Mouse (Mus musculus) adrenal gland, adult (tissue): Measurements from ENCODE around the gene Ccdc87.
"Not testable (repeated sequence)": the region's sequence is repeated elsewhere in the genome, so short reads cannot be mapped to it uniquely, and the experiment has no call there.

Experiments
- DNase-seq, 2 experiments: peaks; one replicate each; pipeline ENCODE4 v3.0.0; 2022 to 2023; ENCODE audit warnings: low spot score in 1 of 2; ENCODE audit not compliant: inconsistent age in 2 of 2

Gene Ccdc87

DNA sequence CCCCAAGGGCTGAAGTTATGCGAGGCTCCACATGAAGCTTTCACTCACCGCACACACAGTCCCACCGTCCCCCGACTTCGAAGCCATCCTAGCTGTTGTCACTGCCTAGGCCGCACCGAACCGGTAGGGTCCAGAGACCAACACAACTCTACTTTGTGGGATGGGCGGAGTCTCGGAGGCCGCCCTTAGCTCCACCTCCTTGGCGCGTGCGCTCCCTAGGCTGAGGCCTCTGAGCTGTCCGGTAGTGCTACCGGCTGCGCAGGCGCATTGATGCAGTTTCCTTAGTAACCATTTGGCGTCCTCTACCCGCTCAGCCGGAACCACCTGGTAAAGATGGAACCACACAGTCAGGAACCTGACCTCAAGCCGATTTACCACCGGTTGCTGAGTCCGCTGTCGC is at the start of gene Ccdc87, which contains the start of gene Ccs:
Ccdc87 (plus strand) TSS at position 218 of the 400 bp plus-strand sequence.
Ccs (minus strand) TSS at position 184 of the 400 bp plus-strand sequence.
- DNase-seq: peak; percentile 97 to 98

DNA sequence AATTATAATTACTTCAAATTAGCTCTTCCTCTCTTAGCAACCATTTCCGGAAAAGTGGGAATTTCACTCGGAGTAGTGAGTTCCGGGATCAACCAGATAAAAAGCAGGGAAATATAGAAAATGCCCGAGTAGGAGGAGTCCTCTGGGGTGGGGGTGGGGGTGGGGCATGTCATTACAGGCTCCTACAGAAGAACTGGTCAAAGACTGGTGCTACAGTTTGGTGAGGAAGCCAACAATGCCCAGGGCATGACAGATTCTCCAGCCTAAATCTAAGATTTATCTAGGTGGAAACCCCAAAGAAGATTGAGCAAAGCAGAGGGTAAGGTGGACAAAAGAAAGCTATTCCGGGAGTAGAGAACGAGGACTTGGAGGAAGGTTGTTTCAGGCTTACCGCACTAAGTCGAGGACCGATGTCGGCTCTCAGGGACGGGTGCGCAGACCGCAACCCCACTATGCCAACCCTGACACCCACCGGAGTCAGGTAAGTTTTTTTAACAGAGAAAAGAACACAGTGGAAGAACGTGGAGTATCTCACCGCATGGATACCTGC is 45.8 kb upstream of the Ccdc87 start:
- DNase-seq: no peak

DNA sequence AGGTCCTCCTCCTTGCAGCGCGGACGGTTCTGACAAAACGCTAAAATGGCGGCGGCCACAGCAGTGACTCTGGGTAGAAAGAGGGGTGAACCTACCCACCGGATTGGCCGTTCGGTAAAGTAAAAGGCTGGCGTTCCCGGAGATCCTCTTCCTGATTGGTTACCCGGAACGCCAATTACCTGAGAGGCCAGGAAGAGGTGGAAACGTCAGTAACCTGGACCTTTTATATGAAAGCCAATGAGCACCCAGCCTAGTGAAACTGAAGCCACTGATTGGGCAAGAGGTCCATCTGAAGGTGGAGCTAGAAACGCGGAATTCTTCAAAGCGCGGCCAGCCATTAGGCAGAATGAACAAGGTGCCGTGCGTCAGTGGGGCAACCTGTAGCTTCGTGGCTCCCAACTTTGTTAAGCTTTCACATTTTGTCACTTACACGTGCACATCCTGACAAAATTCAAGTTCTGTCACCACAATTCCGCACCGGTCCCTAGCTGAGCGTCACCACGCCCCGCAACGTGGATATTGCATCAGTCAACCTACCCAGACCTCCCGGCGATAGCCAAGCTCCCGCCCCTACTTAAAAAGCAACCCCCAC is 45.2 kb upstream of the Ccdc87 start, which contains the start of gene Rbm4:
Rbm4 (minus strand) TSS at position 71 of the 592 bp plus-strand sequence.
- peak; percentile 98 to 99 for DNase-seq

DNA sequence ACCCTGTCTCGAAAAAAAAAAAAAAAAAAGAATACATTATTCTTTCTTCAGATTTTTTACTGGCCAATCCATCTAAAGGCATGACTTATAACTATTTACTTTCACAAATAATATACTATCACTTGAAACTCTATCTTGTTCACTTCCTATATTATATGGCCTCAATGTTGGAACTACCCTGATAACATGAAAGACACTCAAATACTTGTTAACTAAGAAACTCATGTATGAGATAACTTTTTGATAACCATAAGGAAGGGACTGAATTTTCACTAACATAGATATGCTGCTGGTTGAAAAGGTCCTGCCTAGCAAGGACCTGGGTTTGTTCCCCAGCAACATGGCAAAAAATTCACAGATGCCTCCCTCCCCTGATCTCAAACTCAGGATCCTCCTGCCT is 43.2 kb upstream of the Ccdc87 start:
- DNase-seq: no peak

DNA sequence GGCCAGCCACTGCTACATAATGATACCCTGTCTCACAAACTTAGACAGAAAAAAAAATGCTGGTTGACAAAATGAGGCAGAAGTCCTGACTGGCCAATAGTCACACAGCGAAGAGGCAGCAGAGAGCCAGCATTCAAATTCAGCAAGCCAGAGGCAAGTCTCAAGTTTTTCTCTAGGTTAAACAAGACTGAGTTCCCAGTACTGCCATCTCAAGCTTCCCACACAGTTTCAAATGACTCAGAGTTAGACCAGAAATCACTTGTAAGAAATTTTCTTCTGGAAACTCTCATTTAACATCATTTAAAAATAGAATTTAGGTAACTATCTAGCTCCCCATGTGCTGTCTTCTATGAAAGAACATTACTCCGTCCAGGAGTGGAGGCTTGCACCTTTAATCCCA is 41.3 kb upstream of the Ccdc87 start:
- DNase-seq: no peak

DNA sequence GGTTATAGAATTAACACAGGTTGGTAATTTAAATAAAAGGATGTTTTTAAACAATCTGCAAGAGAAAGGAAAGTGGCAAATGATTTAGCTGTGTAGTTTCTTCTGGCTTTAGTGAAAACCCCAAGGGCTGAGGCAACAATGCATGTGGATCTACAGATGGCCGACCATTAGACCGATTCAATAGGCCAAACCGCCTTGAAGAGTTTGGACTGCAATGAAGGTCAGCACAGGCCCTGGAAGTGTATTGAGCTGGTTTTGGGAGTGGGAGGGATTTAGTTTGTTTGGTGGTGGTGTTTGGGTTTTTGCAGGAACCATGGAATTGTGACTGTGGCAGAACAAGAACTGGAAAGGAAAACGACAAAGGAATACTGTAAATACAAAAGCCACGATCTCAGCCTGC is 40.1 kb upstream of the Ccdc87 start:
- DNase-seq: no peak

DNA sequence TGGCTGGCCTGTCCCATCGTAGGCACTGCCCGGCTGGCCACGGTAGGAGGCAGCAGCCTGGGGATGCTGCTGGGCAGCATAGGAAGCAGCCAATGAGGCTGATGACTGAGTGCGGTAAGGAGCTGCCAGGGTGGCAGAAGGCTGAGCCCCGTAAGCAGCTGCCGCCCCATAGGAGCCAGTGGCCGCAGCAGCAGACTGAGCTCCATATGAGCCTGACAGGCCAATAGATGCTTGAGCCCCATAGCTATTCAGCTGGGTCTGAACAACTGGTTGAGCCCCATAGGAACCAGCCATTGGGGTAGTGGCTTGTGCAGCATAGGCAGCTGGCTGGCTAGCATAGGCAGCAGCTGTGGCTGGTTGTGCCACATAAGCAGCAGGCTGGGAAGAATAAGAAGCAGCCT is 36.5 kb upstream of the Ccdc87 start:
- DNase-seq: no peak

DNA sequence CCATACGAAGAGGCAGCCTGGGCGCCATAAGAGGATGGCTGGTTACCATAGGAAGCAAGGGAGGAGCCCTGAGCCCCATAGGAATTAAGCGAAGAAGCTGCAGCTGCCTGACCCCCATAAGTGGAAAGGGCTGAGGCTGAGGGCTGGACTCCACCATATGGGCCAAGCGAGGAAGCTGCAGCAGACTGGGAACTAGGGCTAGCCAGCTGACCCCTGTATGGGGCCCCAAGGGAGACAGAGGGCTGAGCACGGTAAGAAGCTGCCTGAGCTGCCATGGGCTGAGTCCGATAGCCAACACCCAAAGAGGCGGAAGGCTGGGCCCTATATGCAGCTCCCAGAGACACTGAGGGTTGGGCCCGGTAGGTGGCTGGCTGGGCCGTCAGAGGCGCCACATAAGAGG is 35.9 kb upstream of the Ccdc87 start:
- DNase-seq: peak in 1 of 2 experiments; percentile 30

DNA sequence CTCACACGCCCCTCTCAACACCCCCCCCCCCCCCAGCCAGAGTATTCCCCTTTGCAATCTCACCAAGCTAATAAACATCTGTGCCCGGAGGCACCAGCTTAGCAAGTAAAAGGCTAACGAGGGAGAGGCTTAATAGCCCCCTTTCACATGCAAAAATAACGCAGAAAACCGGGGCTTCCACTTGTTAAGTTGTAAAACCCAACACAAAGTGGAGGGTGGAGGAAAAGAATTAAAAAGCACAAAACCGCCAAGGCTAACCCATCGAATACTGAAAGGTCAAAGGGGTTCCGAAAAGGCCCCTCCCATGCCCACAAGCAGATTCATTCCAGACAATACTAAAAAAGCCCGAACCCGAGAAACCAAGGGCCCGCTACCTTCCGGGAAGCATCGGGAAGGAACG is 28.9 kb upstream of the Ccdc87 start:
- DNase-seq: no peak

DNA sequence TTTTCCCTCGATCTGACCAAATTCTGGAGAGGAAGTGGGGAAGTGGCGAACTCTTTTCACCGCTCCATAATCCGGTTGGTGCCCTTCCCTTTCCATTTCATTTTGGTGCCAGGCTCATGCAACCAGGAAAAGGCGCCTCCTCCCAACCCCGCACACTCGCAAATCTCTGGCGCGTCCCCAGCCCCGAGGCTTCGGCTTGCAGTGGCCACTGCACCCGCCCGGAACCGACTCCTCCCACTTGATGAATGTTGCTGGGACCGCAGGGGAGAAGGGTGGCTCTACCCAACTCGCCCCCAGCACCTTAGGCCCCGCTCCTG is 28.5 kb upstream of the Ccdc87 start:
- DNase-seq: no peak

DNA sequence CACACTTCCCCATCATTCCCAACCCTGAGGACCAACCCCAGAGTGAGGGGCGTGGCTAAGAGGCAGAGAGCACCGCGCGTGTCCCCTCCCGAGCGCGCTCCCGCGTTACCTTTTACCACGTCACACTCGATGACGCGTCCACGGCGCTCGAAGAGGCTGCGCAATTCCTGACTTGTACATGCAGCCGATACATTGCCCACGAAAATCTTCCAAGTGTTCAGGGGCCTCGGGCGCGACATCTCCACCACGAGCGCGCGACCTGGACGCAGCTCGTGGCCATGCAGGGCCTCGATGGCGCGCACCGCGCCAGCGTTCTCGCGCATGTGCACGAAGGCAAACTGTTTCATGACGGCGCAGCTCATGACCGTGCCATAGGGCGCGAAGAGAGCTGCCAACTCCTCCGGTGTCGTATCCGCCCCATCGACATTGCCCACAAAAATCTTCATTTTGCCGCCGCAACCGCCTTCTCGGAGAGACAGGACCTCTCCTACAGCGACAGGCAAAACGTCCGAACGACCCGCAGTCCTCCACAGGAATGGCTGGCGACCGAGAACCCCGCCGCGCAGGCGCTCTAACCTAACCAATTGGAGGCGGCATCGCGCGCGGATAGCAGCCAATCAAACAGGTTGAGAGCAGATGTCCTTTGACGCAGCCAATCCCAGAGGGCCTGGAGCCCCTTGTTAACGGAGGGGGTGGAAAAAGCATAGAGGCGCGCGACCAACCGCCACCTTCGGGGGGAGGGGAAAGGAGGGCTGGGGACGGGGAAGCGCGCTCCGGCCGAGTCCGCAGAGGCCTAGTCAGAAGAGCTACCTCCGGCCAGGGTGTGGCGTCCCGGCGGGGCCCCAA is 27.9 kb upstream of the Ccdc87 start, which contains the start of the genes Gm21992 and Rbm14:
Gm21992 (minus strand) TSS at position 550 of the 846 bp plus-strand sequence.
Rbm14 (minus strand) TSS at position 572 of the 846 bp plus-strand sequence.
- DNase-seq: peak; percentile 99

DNA sequence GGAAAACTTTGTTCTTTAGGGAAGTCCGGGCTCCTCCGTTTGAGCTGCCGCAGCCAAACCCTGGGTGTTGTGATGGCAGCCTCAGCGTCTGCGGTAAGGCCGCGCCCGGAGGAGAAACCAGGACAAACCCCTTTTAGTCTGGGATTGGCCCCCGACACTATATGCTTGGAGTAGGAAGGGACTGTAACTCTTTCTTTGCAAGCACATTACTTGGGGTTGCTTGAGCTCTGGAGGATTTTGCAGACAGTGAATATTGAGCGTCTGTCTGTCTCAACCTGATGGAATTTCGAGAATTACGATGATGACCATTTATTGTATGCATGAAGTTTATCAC is 27.3 kb upstream of the Ccdc87 start:
- DNase-seq: no peak

DNA sequence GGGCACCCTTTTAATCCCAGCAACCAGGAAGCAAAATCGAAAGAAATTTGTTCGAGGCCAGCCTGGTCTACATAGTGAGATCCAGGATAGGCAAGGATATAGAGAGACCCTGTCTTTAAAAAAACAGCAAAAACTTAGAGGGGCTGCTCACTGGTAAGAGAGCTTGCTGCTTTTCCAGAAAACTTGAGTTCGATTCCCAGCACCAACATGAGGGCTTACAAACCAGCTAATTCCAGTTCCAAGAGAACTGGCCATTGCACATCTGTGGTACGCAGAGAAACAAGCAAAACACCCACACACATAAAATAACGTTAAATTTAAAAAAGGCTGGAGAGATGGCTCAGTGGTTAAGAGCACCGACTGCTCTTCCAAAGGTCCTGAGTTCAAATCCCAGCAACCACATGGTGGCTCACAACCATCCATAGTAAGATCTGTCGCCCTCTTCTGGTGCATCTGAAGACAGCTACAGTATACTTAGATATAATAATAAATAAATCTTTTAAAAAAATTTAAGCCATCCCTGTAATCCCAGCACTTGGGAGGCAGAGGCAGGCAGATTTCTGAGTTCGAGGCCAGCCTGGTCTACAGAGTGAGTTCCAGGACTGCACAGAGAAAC is 26.7 kb upstream of the Ccdc87 start:
- not testable (repeated sequence) for DNase-seq

DNA sequence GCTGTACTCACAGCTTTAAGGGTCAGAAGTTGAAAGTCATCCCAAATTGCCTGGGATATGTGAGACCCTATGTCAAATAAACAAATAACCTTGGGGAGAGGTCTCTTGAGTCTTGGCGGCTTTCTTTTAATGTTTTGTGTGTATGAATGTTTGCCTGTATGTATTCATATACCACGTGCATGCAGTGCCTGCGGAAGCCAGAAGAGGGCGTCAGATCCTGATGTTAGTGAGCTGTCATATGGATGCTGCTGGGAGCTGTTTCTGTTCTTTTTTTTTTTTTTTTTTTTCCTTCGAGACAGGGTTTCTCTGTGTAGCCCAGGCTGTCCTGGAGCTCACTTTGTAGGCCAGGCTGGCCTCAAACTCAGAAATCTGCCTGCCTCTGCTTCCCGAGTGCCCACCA is 26.2 kb upstream of the Ccdc87 start:
- peak in 1 of 2 experiments; percentile 60 for DNase-seq

DNA sequence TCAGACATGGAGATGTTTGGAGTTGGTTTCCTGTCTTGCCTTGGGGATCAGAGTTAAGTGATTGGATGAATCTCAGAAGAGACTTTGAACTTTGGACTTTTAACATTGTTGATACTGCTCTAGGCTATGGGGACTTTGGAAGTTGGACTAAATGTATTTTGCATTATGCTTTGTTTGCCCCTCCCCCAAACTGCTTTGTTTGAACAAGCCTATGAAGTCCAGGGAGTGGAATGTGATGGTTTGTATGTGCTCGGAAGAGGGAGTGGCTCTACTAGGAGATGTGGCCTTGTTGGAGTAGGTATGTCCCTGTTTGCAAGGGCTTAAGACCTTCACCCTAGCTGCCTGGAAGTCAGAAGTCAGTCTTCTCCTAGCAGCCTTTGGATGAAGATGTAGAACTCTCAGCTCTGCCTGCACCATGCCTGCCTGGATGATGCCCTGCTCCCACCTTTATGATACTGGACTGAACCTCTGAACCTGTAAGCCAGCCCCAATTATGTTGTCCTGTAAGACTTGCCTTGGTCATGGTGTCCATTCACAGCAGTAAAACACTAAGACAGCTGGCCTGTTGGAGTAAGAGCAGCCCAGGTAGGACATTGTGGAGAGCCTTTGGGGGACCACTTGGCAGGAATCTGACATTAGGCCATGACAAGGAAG is 21.9 kb upstream of the Ccdc87 start:
- no peak for DNase-seq

DNA sequence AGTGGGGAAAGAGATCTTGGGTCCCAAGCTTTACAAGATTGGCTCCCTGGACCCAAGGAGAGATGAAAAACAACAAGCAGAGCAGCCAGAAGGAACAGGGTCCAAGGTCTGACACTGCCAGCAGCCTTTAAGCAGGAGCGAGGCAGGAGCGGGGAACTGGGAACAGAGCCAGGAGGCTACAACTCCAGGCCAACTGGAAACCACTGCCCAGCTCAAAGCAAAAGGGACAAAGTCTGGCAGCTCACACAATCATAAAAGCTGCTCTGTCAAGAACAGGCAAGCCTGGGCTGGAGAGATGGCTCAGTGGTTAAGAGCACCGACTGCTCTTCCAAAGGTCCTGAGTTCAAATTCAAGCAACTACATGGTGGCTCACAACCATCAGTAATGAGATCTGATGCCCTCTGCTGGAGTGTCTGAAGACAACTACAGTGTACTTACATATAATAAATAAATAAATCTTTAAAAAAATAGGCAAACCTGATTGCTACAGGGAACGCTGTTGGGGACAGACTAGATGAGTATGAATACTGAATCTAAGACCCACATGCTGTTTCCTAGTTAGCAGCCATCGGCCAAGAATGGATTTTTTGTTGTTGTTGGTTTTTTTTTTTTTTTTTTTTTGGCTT is 18.4 kb upstream of the Ccdc87 start:
- DNase-seq: peak; percentile 60 to 83

DNA sequence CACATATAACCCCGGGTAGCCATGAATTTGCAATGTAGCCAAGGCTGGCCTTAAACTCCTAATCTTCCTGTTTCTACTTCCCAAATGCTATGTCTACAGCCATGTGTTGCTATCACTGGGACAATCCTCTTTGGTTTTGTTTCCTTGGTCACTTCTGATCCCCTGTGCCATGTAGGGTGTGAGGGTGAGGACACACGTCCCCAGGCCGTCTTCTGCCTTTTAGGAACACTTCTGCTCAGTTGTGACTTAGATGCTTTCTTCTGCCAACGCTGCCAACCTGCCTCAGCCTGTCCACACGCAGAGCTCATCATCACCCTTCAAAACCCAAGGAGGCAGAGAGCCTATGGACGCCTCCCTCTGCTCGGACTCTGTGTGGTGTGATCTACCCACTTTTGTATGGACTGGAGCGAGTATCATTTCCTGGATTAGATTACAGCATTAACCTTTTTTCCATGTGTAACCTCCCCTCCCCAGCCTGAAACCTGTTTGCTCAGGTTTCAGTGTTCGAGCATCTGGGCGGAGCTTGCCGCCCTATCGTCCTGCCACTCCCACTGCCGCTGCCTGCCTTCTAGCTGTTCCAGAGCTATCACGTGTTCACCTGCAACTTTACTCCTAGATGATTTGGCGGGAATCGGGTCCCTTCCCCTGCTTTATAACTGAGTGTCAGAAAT is 10.6 kb upstream of the Ccdc87 start:
- peak in 1 of 2 experiments; percentile 44 for DNase-seq

DNA sequence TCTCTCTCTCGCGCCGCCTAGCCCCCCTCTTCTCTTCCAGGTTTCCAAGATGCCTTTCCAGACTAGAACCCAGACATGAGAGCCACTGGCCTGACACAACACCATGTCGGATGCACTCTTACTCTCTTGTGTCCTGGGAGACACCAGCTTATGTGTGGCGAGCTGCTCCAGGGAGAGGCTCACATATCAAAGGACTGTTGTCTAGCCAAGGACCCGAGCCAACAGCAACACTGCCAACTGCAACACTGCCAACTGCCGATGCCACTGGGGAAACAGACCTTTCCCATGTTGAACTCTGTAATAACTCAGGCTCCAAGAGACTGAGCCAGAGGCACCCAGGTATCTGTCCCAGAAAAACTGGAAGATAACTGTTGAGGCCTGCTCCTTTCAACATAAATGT is 10.0 kb upstream of the Ccdc87 start:
- peak; percentile 50 to 86 for DNase-seq

DNA sequence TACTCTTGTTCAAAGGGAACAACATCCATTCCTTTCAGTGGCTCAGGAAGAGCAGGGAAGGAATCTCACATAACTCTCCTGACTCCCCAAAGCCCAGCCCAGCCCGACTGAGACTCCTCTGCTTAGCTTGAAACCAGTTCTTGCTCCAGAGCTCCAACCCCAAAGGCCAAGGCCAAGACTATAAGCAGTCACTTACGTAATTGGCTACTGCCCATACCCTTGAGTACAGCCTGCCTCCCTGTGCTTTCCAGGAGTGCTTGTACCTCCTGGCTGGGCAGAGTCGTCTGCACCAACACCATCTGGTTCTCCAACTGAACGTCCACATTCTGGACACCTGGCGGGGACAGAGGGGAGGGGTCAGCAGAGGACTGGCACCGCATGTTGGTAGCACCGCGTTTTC is 5.2 kb upstream of the Ccdc87 start:
- peak; percentile 71 to 81 for DNase-seq

DNA sequence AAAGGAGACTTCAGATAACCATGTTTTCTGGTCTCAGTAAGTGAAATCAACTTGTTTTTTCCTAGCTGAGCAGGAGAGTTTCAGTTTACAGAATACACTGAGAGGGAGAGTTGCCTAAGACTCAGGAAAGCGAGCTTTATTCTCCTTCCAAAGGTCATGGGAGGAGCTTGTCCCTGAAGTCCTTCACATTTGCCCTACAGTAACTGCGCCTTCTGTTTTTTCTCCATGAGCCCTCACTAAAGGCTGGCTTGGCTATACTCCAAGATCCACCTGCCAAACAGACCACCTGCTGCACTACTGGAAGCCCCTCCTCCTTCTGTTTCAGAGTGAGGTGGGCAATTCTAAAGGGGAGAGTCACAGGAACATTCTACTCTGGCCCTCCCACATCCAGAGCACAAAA is 3.1 kb upstream of the Ccdc87 start:
- peak; percentile 47 to 81 for DNase-seq
